Mouse (Mus musculus): ENCODE measurements around the gene Slc7a8.

DNA sequence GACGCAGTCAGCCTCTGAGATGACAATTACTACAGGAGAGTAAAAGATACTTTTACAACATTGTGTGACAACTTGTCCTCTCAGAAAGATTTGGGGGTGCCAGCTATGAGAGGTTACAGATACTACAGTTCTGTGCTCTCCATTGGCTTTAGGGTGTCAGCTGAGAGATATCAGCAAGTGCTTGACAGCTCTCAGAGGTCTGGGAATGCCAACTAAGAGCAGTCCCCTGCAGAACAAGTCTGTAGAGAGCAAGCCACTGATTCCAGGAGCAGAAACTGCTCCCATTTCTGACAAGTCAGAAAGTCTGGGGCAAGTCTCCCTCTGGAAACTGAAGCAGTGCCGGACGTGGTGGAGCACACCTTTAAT, 27.9 kb upstream of the Slc7a8 start:
- TF ChIP-seq POLR2A (IDR thresholded peaks at IDR 0.05; ENCODE audit: borderline replicate concordance, extremely low read depth, insufficient read depth, insufficient read length, poor library complexity, severe bottlenecking) (no peak), CTCF (IDR thresholded peaks at IDR 0.05; ENCODE audit: borderline replicate concordance, extremely low read depth, insufficient read depth, insufficient read length) (no peak)

Data from brain, embryonic 14.5 days (tissue).